Mouse (Mus musculus) stomach, postnatal 0 days (tissue): Measurements from ENCODE around the gene Cmah.

Experiments used
- CTCF ChIP-seq: IDR thresholded peaks from 2 replicates; pipeline ENCODE4 v1.5.1; 2016; ENCODE audit warnings: antibody characterized with exemption, low read depth, mild to moderate bottlenecking, moderate library complexity
- EP300 ChIP-seq: optimal IDR thresholded peaks from 2 replicates; pipeline ENCODE3; 2016; ENCODE audit warnings: antibody characterized with exemption

DNA sequence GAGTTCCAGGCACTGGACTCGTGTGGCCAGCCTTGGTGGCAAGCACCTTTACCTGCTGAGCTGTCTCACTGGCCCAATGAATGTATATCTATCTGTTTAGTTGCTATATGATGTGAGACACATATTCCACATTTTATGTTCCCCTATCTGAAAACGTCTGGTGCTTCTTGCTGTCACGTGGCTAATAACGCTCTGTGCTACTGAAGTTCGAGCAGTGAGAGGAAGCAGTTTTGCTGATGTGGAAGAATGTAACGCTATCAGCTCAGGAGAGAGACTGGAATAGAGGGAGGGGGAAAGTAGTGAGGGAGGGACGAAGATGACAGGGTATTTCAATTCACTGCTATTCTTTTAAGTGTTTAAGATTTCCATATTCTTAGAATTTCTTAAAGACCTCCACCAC is 136.6 kb downstream of the Cmah start:
- TF ChIP-seq CTCF (no peak), EP300 (no peak)
